Mouse (Mus musculus) intestine, embryonic 15.5 days (tissue): Measurements from ENCODE around the gene Smpd3. TPM values are rescaled to one million over a fixed set of nuclear protein-coding genes. Genes with fewer than 3 reads are reported as not detected.
"Not testable (repeated sequence)": the region's sequence is repeated elsewhere in the genome, so short reads cannot be mapped to it uniquely, and the experiment has no call there.

Source experiments
- ATAC-seq: fragments of 200-750 bp; cut with Nextera tagmentation; 2 replicates; pipeline ENCODE4 v1.8.0; 2017; ENCODE audit warnings: moderate TSS enrichment, moderate library complexity
- H3K27ac ChIP-seq: fragments of 300-500 bp; sonication (generic); 2 replicates; pipeline ENCODE4 v1.5.1; 2015; ENCODE audit warnings: mild to moderate bottlenecking, inconsistent platforms
- H3K27me3 ChIP-seq: fragments of 300-500 bp; sonication (generic); replicated peaks from 2 replicates; pipeline ENCODE4 v1.6.1; 2015; ENCODE audit warnings: inconsistent platforms
- H3K36me3 ChIP-seq: fragments of 300-500 bp; sonication (generic); 2 replicates; pipeline ENCODE4 v1.6.1; 2015; ENCODE audit warnings: inconsistent platforms
- H3K4me1 ChIP-seq: fragments of 300-500 bp; sonication (generic); replicated peaks from 2 replicates; pipeline ENCODE4 v1.6.1; 2015; ENCODE audit warnings: inconsistent platforms
- H3K4me2 ChIP-seq: fragments of 300-500 bp; sonication (generic); replicated peaks from 2 replicates; pipeline ENCODE4 v1.6.1; 2015; ENCODE audit warnings: mild to moderate bottlenecking, inconsistent platforms
- H3K4me3 ChIP-seq: fragments of 300-500 bp; sonication (generic); replicated peaks from 2 replicates; pipeline ENCODE4 v1.5.1; 2015; ENCODE audit warnings: inconsistent platforms
- H3K9ac ChIP-seq: fragments of 300-500 bp; sonication (generic); 2 replicates; pipeline ENCODE4 v1.6.1; 2015; ENCODE audit warnings: inconsistent platforms
- H3K9me3 ChIP-seq: fragments of 300-500 bp; sonication (generic); 2 replicates; pipeline ENCODE4 v1.6.1; 2016; ENCODE audit warnings: inconsistent platforms
- WGBS: fragments of 180-500 bp; shearing (Covaris S2); methylation state at CpG from one replicate; pipeline ENCODE4 v1.1.7; 2015; 5-methylcytosine and 5-hydroxymethylcytosine counted together
- polyA plus RNA-seq: library from polyadenylated mRNA; unstranded; fragments of >200 nt; fragmentation: Nextera tagmentation; extraction: Ambion mirVana; gene quantifications from 2 replicates; pipeline ENCODE4 v1.2.1, GENCODE M21; 2015

The Smpd3 gene
- polyA plus RNA-seq, 1 experiment from 2014 or later = 22.3 TPM

DNA sequence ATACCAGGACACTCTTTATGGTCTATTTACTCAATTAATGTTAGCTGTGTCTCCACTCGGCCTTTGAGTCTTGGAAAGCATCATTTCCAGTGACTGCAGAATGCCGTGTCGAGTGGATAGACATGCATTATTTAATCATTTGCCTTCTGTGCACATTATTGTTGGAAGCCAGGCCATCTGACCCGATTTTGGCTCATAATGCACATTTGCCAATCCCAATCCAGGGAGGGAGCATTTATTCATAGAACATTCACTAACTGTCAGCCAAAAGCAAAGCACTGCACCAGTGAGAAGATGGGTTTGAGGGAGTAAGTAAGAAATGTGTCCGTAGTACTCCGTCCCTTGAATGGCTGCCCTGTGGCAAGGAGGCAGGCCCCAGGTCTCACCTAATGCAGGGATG lies 17.8 kb downstream of the Smpd3 start:
- Histone ChIP-seq H3K4me1 (0 out of 2 replicates have a peak, but pooled peaks cover 4% of the 10 kb centered on the region), H3K36me3 (no peaks in the 10 kb centered on the region), H3K9me3 (no peaks in the 10 kb centered on the region), H3K9ac (no peak overlapping the region), H3K27ac (no peak overlapping the region), H3K27me3 (no peaks in the 10 kb centered on the region), H3K4me3 (no peak overlapping the region), H3K4me2 (no peak overlapping the region)
- ATAC-seq = no peak
- WGBS = 68% methylated on average over 6 of the region's 6 CpGs

DNA sequence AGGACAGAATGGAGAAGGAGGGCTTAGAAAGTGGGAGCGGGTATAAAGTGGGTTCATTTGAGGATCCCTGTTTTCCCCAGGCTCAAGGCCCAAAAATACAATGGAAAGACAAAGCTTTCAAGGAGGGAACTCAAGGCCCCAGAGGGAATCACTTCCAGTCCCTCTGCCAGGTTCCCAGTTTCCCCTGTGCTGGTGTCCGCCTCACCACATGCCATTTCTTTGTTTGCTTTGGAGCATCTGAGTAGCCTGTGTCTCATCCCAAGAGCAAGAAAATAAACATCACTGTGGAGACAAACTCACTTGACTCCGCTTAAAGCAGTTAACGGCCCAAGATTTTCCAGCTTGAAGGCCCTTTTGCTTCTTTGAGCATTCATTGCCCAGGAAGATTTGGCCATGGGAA lies 20.7 kb downstream of the Smpd3 start:
- no peaks in the 10 kb centered on the region for H3K36me3 ChIP-seq
- H3K27me3 ChIP-seq = no peaks in the 10 kb centered on the region
- no peak overlapping the region for H3K4me2 ChIP-seq
- ATAC-seq = no peak
- 80% methylated on average over 4 of the region's 4 CpGs for WGBS
- H3K4me1 ChIP-seq = 0 out of 2 replicates have a peak, but pooled peaks cover 4% of the 10 kb centered on the region
- H3K4me3 ChIP-seq = no peak overlapping the region
- H3K9ac ChIP-seq = no peak overlapping the region
- no peak overlapping the region for H3K27ac ChIP-seq
- no peaks in the 10 kb centered on the region for H3K9me3 ChIP-seq

DNA sequence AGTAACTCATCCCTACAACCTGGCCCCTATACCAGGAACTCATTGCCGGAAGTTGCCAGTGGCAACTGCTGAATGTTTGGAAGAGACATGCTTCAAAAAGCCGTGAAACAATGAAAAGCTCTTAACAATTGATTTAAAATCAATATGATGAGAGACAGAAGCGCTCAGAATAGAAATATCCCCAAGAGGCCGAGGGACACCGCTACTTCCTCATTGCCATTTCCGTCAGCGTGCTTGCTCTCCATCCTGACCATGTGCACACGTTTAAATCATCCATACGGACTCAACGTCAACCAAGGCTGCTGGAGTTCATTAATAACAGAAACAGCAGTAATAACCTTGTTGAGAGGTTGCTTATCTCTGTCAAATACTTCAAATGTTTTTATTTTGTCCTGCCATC lies 21.3 kb downstream of the Smpd3 start:
- Histone ChIP-seq H3K36me3 (no peaks in the 10 kb centered on the region), H3K4me1 (0 out of 2 replicates have a peak, but pooled peaks cover 4% of the 10 kb centered on the region), H3K9me3 (no peaks in the 10 kb centered on the region; the same call in 1 of the 2 replicates), H3K4me3 (no peak overlapping the region), H3K27me3 (no peaks in the 10 kb centered on the region), H3K4me2 (no peak overlapping the region), H3K27ac (no peak overlapping the region), H3K9ac (no peak overlapping the region)
- whole genome bisulfite sequencing = 71% methylated on average over 10 of the region's 10 CpGs
- ATAC-seq = no peak

DNA sequence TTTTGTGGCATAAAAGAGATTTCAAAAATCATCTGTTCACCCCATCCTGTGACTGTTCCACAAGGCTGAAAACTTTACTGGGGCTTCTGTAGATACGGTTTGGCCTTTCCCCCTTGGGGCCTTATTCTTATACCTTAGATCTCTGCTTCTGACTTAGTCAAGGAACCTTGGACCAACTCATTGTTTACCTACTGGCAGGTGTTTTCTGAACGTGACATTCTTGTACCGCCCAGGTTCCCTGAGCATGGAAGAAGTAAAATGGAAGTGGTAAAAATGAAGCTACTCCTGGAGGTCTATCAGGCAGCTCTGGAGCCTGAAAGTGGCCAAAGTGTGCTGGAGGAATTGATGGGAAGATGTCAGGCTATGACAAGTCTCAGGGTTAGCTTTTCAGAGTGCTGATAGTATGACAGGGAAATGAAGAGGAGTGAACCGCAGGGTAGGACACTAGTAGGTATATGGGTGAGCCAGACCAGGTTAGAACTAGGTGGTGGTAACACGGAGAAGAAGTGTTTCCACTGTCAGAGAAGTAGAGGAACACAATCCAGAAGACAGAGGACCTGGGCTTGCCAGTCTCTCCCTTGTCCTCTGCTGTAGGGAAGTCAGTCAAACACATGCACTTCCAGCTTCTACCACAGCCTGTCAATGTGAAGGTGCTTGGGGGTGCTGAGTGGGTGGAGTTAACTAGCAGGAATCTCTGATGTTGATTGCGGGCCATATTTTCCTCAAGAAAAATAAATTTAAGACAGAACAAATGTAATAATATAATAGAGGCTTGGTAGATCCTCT lies 22.2 kb downstream of the Smpd3 start:
- Histone ChIP-seq H3K27me3 (no peaks in the 10 kb centered on the region), H3K27ac (no peak overlapping the region), H3K4me3 (no peak overlapping the region), H3K9me3 (no peaks in the 10 kb centered on the region; the same call in 1 of the 2 replicates), H3K4me2 (no peak overlapping the region), H3K36me3 (no peaks in the 10 kb centered on the region), H3K9ac (no peak overlapping the region), H3K4me1 (0 out of 2 replicates have a peak, but pooled peaks cover 4% of the 10 kb centered on the region)
- 74% methylated on average over 6 of the region's 6 CpGs for WGBS
- peak; percentile 83 for ATAC-seq

DNA sequence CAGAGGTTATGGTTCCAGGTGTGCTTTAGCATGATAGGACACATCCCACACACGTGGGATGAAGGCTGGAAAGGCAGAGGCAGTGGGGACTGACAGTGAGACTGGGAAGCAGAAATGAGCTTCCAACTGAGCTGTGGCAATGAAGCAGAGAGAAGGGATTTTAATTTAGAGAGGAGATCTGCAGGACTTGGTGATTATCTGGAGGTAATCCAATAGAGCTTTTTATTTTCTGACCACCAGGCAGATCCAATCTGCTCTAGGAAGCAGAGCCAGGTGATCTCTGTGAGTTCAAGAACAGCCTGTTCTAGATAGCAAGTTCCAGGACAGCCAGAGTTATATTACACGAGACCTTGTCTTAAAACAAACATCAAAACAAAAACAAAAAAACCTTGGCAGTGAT lies 24.0 kb downstream of the Smpd3 start:
- no peaks in the 10 kb centered on the region for H3K27me3 ChIP-seq
- no peak overlapping the region for H3K4me3 ChIP-seq
- peaks cover 9% of the 10 kb centered on the region for H3K4me1 ChIP-seq
- H3K9ac ChIP-seq = no peak overlapping the region
- H3K27ac ChIP-seq = no peak overlapping the region
- H3K4me2 ChIP-seq = no peak overlapping the region
- H3K9me3 ChIP-seq = no peaks in the 10 kb centered on the region; the same call in 1 of the 2 replicates
- ATAC-seq = no peak
- no peaks in the 10 kb centered on the region for H3K36me3 ChIP-seq
- WGBS = 52% methylated on average over 2 of the region's 2 CpGs

DNA sequence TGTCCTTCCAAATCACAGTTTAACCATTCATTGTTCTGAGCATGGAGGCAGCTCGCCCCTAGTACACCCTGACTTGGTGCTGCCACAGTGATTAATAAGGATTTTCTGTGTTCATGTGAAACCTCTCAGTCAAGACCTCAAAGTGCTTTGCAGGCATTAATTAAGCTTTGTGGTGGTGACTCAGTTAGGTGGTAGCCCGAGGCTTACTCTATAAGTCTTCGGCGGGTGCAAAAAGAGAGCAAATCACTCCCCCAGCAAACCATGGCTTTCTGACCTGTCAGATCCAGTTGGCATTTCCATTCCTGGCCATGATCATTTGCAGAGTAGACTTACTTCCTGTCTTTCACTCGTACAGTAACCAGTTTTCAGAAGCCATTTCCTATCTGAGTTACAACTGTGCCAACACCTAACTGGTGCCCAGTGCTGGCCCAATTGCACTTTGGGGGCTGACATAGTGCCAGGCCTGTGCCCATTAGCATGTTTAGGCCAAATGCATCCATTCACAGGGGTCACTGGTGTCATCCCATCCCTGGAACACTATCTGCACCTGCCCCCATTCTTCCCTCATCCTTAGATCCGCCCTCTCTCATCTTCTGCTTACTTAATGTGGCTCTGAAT lies 24.6 kb downstream of the Smpd3 start:
- no peak overlapping the region for H3K27ac ChIP-seq
- 86% methylated on average over 6 of the region's 6 CpGs for WGBS

DNA sequence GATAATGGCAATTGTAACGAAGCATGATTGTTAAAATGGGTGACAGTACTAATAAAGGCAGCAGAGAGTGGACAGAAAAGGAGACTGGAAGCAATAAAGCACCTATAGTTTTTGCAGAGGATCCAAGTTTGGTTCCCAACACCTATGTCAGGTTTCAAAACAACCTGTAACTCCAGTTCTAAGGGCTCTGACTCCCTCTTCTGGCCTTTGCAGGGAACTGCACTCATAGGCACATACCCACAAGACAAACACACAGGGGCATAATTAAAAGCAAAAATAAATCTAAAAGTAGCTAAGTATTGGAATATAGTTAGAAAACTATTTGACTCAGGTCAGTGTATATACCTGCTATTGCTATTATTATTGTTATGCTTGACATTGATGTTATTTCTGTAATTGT lies 25.8 kb downstream of the Smpd3 start:
- Histone ChIP-seq H3K4me3 (no peak overlapping the region), H3K4me2 (no peak overlapping the region), H3K9me3 (no peaks in the 10 kb centered on the region; the same call in 1 of the 2 replicates), H3K36me3 (no peaks in the 10 kb centered on the region), H3K27me3 (no peaks in the 10 kb centered on the region), H3K4me1 (peaks cover 14% of the 10 kb centered on the region), H3K27ac (no peak overlapping the region), H3K9ac (no peak overlapping the region)
- WGBS = 95% methylated on average over 1 of the region's 1 CpGs
- no peak for ATAC-seq

More for the DNA sequence above, 24.6 kb downstream of the Smpd3 start:
- Histone ChIP-seq H3K4me1 (peaks cover 9% of the 10 kb centered on the region), H3K4me3 (no peak overlapping the region), H3K27me3 (no peaks in the 10 kb centered on the region), H3K4me2 (no peak overlapping the region), H3K9ac (no peak overlapping the region), H3K9me3 (no peaks in the 10 kb centered on the region; the same call in 1 of the 2 replicates), H3K36me3 (no peaks in the 10 kb centered on the region)
- no peak for ATAC-seq

DNA sequence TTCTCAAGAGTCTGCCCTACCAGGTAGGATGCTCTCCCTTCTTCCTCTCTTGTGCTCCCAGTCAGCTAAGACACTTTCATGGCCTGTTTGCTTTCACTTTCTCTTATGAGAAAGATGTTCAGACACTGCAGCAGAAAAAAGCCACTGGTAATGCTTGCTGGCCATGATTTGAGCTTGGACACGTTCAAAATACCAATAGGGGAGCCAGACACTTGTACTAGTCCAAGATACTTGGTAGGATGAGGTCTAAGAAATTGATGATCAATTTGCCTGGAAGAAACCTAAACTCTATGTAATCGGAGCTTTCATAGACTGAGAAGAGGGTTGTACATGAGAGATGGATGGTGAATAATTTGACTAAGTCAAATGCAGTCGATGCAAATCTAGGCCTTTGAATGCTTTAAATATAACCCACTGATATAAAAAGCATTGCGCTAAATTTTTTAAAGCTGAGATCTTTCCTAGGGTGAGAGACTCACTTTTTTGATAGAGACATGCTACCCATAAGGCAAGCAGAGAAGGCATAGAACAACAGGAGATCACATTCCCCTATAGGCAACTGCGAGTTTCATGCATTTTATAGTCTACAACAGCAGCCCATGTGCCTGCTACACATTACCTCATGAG lies 27.6 kb downstream of the Smpd3 start:
- Histone ChIP-seq H3K27ac (no peak overlapping the region), H3K36me3 (no peaks in the 10 kb centered on the region), H3K4me1 (peaks cover 21% of the 10 kb centered on the region), H3K9me3 (no peaks in the 10 kb centered on the region; the same call in 1 of the 2 replicates), H3K4me2 (no peak overlapping the region), H3K9ac (no peak overlapping the region), H3K4me3 (no peak overlapping the region), H3K27me3 (no peaks in the 10 kb centered on the region)
- 84% methylated on average over 5 of the region's 5 CpGs for whole genome bisulfite sequencing
- no peak for ATAC-seq

DNA sequence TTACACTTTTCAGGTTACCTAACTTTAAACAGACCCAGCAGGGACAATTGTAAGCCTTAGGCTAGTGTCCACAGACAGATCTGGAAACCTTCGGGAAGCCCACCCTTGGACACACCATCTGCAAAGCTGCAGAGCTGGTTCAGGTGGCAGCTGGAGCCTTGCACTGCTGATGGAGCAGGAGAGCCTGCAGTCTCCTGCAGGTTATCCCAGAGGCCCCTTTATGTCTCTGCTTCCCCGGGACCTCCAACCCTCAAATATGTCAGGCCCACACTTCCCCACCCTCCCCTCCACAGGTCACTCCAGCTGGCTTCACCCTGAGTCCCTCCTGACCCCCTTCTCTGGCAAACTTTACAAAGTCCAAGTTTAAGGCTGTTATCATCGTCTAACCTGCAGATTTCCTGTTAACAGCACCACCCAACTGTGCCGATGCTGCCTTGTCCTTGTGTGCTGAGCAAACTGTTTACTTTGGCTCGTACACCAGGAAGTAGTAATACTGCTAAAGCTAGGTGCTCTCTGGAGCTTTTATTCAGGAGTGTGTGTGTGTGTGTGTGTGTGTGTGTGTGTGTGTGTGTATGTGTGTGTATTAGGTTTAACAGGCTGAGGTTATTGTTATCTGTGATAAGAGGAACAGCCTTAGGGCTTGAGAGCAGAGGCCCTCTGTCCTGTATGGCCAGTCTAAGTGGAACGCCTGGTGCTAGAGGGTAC lies 29.6 kb downstream of the Smpd3 start:
- Histone ChIP-seq H3K27ac (peak overlapping the region; percentile 86), H3K4me1 (peaks cover 21% of the 10 kb centered on the region), H3K4me2 (peak overlapping the region; percentile 36; the same call in 1 of the 2 replicates)
- H3K9me3 ChIP-seq, H3K9ac ChIP-seq, H3K4me3 ChIP-seq, H3K36me3 ChIP-seq, H3K27me3 ChIP-seq: not testable (repeated sequence)
- peak; percentile 96 for ATAC-seq
- 20% methylated on average over 6 of the region's 6 CpGs for WGBS

DNA sequence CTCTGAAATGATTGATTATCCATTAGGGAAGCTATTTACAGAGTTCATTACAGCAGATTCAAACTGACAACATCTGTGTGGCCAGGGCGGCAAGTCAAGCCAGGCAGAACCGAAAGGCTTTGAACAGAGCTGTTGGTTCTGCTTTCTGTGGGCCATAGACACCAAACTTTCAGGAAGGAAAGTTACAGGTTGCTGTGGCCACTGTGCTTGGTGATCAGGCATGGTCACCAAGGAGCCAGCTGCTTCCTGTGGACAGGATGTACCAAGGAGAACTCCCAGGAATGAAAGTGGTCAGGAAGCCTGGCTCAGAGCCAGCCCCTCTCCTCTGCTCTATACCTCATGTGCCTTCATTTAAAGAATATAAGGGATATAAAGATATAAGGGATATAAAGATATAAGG lies 30.2 kb downstream of the Smpd3 start:
- no peaks in the 10 kb centered on the region for H3K36me3 ChIP-seq
- no peak overlapping the region for H3K9ac ChIP-seq
- no peak overlapping the region for H3K4me3 ChIP-seq
- no peak overlapping the region for H3K4me2 ChIP-seq
- H3K9me3 ChIP-seq = no peaks in the 10 kb centered on the region; the same call in 1 of the 2 replicates
- no peaks in the 10 kb centered on the region for H3K27me3 ChIP-seq
- ATAC-seq = peak; percentile 21; the same call in 1 of the 2 replicates
- WGBS = 15% methylated on average over 2 of the region's 2 CpGs
- H3K27ac ChIP-seq = peak overlapping the region; percentile 83
- peaks cover 21% of the 10 kb centered on the region for H3K4me1 ChIP-seq

DNA sequence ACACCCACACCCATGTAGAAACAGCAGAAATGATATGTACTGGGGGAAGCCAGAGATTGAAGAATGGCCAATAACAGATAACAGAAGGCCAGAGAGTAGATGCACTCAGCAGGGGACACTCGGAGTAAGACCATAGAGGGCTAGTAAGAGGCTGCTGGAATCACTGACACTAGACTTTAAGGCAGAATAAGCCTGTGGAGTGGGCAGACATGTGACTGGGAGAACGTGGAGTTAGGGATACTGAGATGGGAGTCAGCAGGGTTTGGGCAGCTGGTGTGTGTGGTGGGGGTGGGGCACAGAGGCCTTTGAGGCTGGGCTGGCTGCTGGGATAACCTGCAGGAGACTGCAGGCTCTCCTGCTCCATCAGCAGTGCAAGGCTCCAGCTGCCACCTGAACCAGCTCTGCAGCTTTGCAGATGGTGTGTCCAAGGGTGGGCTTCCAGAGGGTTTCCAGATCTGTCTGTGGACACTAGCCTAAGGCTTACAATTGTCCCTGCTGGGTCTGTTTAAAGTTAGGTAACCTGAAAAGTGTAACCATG lies 31.0 kb downstream of the Smpd3 start:
- H3K27me3 ChIP-seq, H3K36me3 ChIP-seq, H3K9me3 ChIP-seq, H3K4me2 ChIP-seq, H3K9ac ChIP-seq, H3K27ac ChIP-seq, H3K4me3 ChIP-seq: not testable (repeated sequence)
- 0 out of 2 replicates have a peak, but pooled peaks have one; percentile 16 for ATAC-seq
- 33% methylated on average over 2 of the region's 2 CpGs for WGBS
- H3K4me1 ChIP-seq = peaks cover 21% of the 10 kb centered on the region

DNA sequence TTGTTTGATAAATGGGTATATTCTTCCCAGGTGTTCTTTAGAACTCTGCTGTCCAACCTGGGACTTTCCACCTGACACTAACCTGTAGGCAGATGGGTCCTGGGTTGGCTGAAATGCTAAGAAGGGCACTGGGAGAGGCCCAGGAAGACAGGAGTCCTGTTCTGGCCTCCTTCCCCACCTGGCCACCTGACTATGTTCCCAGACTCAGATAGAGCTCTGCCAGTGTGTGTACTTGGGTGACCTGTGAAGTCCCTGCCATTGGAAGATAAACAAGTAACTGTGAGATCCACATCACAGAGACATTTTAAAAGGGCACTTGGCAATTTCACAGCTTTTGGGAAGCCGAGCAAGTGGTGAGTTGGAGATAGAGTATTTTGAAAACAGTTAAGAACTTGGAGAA lies 31.7 kb downstream of the Smpd3 start:
- 82% methylated on average over 1 of the region's 1 CpGs for WGBS
- Histone ChIP-seq H3K4me1 (peaks cover 22% of the 10 kb centered on the region), H3K9me3 (no peaks in the 10 kb centered on the region), H3K9ac (no peak overlapping the region), H3K27ac (peak overlapping the region; percentile 28; the same call in 1 of the 2 replicates), H3K4me3 (no peak overlapping the region), H3K27me3 (no peaks in the 10 kb centered on the region), H3K4me2 (no peak overlapping the region), H3K36me3 (no peaks in the 10 kb centered on the region)
- ATAC-seq = no peak
